ENCODE assay signal across 19 mouse cellular contexts in the genomic region with DNA sequence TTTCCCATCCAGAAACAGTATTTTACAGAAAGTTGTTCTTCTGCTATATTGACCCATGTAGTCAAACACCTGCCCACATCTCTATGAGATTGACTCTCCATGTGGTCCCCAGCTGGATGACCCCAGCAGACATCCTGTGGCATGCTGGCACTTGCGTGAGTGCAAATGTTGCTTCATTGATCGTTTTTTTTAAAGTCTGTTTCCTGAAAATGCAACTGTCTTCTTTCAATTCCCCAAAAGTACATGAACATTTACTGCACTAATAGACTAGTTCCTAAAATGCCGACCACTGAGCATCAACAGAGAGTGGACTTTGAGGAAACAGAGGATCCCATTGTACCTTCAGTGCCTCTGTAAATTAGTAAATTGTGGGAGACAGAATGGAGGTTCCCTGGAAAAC. TPM values are rescaled to one million over a fixed set of nuclear protein-coding genes. Genes with fewer than 3 reads are reported as not detected.
A peak's percentile ranks its signal among the peaks of the same experiment; 100 is the strongest.
DNase-seq lines count a peak whose midpoint lies in the region; ATAC-seq lines count a peak whose summit lies in the region.
"Had no signal": no experiment of that assay in that cellular context is flagged by ENCODE, and none has a peak within 500 bp of the region (broad histone marks: within the 10 kb centered on the region; RNA-seq: fewer than 3 reads in every experiment).

No protein-coding gene starts in this region.

- ATAC-seq in megakaryocyte, adult 5-6 weeks (ENCODE audit: poor library complexity, severe bottlenecking) = peak; percentile 79
- ATAC-seq in intestine, embryonic 16.5 days = no peak
- ATAC-seq: forebrain, embryonic 15.5 days had no signal

- H3K4me2 ChIP-seq in intestine, embryonic 16.5 days (ENCODE audit: low read depth, low read length) = no peak overlapping the region
- H3K4me2 ChIP-seq: forebrain, embryonic 15.5 days; heart, embryonic 12.5 days; neural tube, embryonic 15.5 days had no signal

- DNase-seq in layer of hippocampus, adult 11-12 months (ENCODE audit: low spot score) = peak; percentile 16
- no peak for DNase-seq in layer of hippocampus, postnatal 14 days (ENCODE audit: low spot score in 2 of 2)
- DNase-seq in spleen, postnatal 36 days (ENCODE audit: low spot score in 2 of 2) = peak; percentile 33 to 39
- no peak for DNase-seq in spleen, adult 12 weeks (ENCODE audit: low spot score)
- DNase-seq in gastrocnemius, adult 8-10 months (ENCODE audit: low spot score in 2 of 2) = no peak
- DNase-seq: adrenal gland, adult 8-10 months; cerebellum, adult 9-11 months; gastrocnemius, postnatal 36 days; heart, postnatal 14 days; kidney, adult 18-20 months; kidney, postnatal 14 days; midbrain, embryonic 14.5 days; right cerebral cortex, postnatal 14 days had no signal

- H3K4me1 ChIP-seq in intestine, embryonic 16.5 days (ENCODE audit: control insufficient read depth, insufficient read depth, low read length) = no peaks in the 10 kb centered on the region
- H3K4me1 ChIP-seq: forebrain, embryonic 15.5 days; heart, embryonic 12.5 days had no signal

- H3K27ac ChIP-seq in intestine, embryonic 16.5 days (ENCODE audit: low read length) = no peak overlapping the region
- H3K27ac ChIP-seq: forebrain, embryonic 15.5 days; neural tube, embryonic 15.5 days; stomach, postnatal 0 days had no signal

- H3K9ac ChIP-seq in intestine, embryonic 16.5 days (ENCODE audit: low read depth, low read length) = no peak overlapping the region
- H3K9ac ChIP-seq: forebrain, embryonic 15.5 days; heart, embryonic 12.5 days; neural tube, embryonic 15.5 days had no signal

- 81% methylated on average over 3 of the region's 3 CpGs for WGBS in intestine, embryonic 16.5 days

- no peaks in the 10 kb centered on the region for H3K27me3 ChIP-seq in intestine, embryonic 16.5 days (replicated peaks; ENCODE audit: control insufficient read depth, insufficient read depth, low read length)
- H3K27me3 ChIP-seq: forebrain, embryonic 15.5 days; heart, embryonic 12.5 days; neural tube, embryonic 15.5 days had no signal

- no peaks in the 10 kb centered on the region for H3K36me3 ChIP-seq in intestine, embryonic 16.5 days (ENCODE audit: control insufficient read depth, insufficient read depth, low read length)
- H3K36me3 ChIP-seq: forebrain, embryonic 15.5 days; heart, embryonic 12.5 days; neural tube, embryonic 15.5 days had no signal

- H3K9me3 ChIP-seq in intestine, embryonic 16.5 days (ENCODE audit: control insufficient read depth, low read length) = no peaks in the 10 kb centered on the region
- H3K9me3 ChIP-seq: forebrain, embryonic 15.5 days; heart, embryonic 12.5 days; neural tube, embryonic 15.5 days had no signal

- H3K4me3 ChIP-seq in intestine, embryonic 16.5 days (ENCODE audit: low read length) = no peak overlapping the region
- H3K4me3 ChIP-seq: forebrain, embryonic 15.5 days; heart, embryonic 12.5 days; neural tube, embryonic 15.5 days had no signal

RNA-seq across cellular contexts. Expression of gene Mgat4a, which starts 21.1 kb away (rescaled TPM):
- 10 to 100 TPM; 26.7 to 26.8 TPM for total RNA-seq in layer of hippocampus, postnatal 14 days (2021)
- total RNA-seq in megakaryocyte, adult 5-6 weeks (2015) = 3.5 and 5.1 TPM in 2 replicates
- 5.5 and 6.9 TPM in 2 replicates for total RNA-seq in megakaryocyte, adult 5-6 weeks (2017)
- 1 to 10 TPM; 3.8 to 6.7 (median 4.3) TPM for total RNA-seq in gastrocnemius, adult 8-10 months (2022)
- polyA plus RNA-seq in intestine, embryonic 16.5 days (2015; fragmentation: Nextera tagmentation; extraction: Ambion mirVana) = 48.7 and 50.1 TPM in 2 replicates

Comparison
In these comparisons a context has a peak if more than half of its experiments do, and no peak if none do; other contexts are left out.
1. DNase-seq: peak in layer of hippocampus, adult 11-12 months (single experiment) and spleen, postnatal 36 days (2 of 2); none in layer of hippocampus, postnatal 14 days (0 of 2), spleen, adult 12 weeks (single experiment) and gastrocnemius, adult 8-10 months (0 of 2).